Mouse (Mus musculus) heart, adult 18-20 months (tissue): Measurements from ENCODE around the gene Kdm4b. TPM values are rescaled to one million over a fixed set of nuclear protein-coding genes. Genes with fewer than 3 reads are reported as not detected.
A peak's percentile ranks its signal among the peaks of the same experiment; 100 is the strongest.

ENCODE experiments used
- DNase-seq, 2 experiments: peaks; one replicate each; pipeline ENCODE4 v3.0.0; 2021 to 2022; ENCODE audit warnings: mixed read lengths in 1 of 2
- long read RNA-seq, 2 experiments: library from polyadenylated mRNA; stranded (forward); transcript quantifications; one replicate each; pipeline ENCODE4 v2.0.0; 2021
- total RNA-seq, 2 experiments: library from RNA; stranded (reverse); gene quantifications; 2 replicates each; pipeline ENCODE4 v1.2.3; 2021

The Kdm4b gene
- total RNA-seq: 10 to 100 TPM; 29.6 to 30.3 TPM
- long read RNA-seq, experiment 1, full-length matches to known transcripts: 9 of 31 reads
- long read RNA-seq, experiment 1, partial matches to known transcripts: 4 of 31 reads
- long read RNA-seq, experiment 1, other reads (novel, unspliced or antisense): 18 of 31 reads
- long read RNA-seq, experiment 2, full-length matches to known transcripts: 3 of 10 reads
- long read RNA-seq, experiment 2, partial matches to known transcripts: 1 of 10 reads
- long read RNA-seq, experiment 2, other reads (novel, unspliced or antisense): 6 of 10 reads

GRCm38 (mm10) chr17:56325450-56326152 lies at the start of gene Kdm4b:
Gene Kdm4b, plus strand, starts transcription at chr17:56326062.
- DNase-seq: peak; percentile 98 to 100

- DNase-seq: peak; percentile 93 to 98
Observed at GRCm38 (mm10) chr17:56276643-56277566, 49.0 kb upstream of the Kdm4b start, which contains the start of gene Ticam1. Gene Ticam1, minus strand, starts transcription at chr17:56276786.

GRCm38 (mm10) chr17:56277567-56277893 lies 48.3 kb upstream of the Kdm4b start:
- peak in 1 of 2 experiments; percentile 25 for DNase-seq

- no peak for DNase-seq
Observed at GRCm38 (mm10) chr17:56278340-56278739, 47.5 kb upstream of the Kdm4b start.

GRCm38 (mm10) chr17:56279481-56280155 lies 46.2 kb upstream of the Kdm4b start:
- DNase-seq: peak; percentile 72 to 77

- peak in 1 of 2 experiments; percentile 6 for DNase-seq
Observed at GRCm38 (mm10) chr17:56281193-56281592, 44.7 kb upstream of the Kdm4b start.

GRCm38 (mm10) chr17:56282802-56283201 lies 43.1 kb upstream of the Kdm4b start:
- DNase-seq: peak; percentile 17 to 26

GRCm38 (mm10) chr17:56283316-56283715 lies 42.5 kb upstream of the Kdm4b start:
- no peak for DNase-seq

- DNase-seq: no peak
Observed at GRCm38 (mm10) chr17:56285995-56286394, 39.9 kb upstream of the Kdm4b start.

- peak; percentile 62 to 65 for DNase-seq
Observed at GRCm38 (mm10) chr17:56287830-56288229, 38.0 kb upstream of the Kdm4b start.

- DNase-seq: no peak
Observed at GRCm38 (mm10) chr17:56288866-56289265, 37.0 kb upstream of the Kdm4b start.

- DNase-seq: peak; percentile 76 to 80
Observed at GRCm38 (mm10) chr17:56289371-56290331, 36.2 kb upstream of the Kdm4b start.

- DNase-seq: peak; percentile 99 to 100
Observed at GRCm38 (mm10) chr17:56290388-56291170, 35.3 kb upstream of the Kdm4b start.

- DNase-seq: peak; percentile 93 to 96
Observed at GRCm38 (mm10) chr17:56291171-56291511, 34.7 kb upstream of the Kdm4b start.

- peak in 1 of 2 experiments; percentile 21 for DNase-seq
Observed at GRCm38 (mm10) chr17:56291826-56292475, 33.9 kb upstream of the Kdm4b start.

- peak; percentile 63 to 79 for DNase-seq
Observed at GRCm38 (mm10) chr17:56292531-56293222, 33.2 kb upstream of the Kdm4b start, which contains the start of gene Plin3. Gene Plin3, minus strand, starts transcription at chr17:56292873.

GRCm38 (mm10) chr17:56293291-56293690 lies 32.6 kb upstream of the Kdm4b start:
- no peak for DNase-seq

GRCm38 (mm10) chr17:56294241-56294640 lies 31.6 kb upstream of the Kdm4b start:
- DNase-seq: peak in 1 of 2 experiments; percentile 21

GRCm38 (mm10) chr17:56296201-56296600 lies 29.7 kb upstream of the Kdm4b start:
- DNase-seq: no peak
